In genomic region chr17:50678748-50679147, GRCm38 (mm10) we compare ENCODE assay signal across 10 mouse cellular contexts.
DNase-seq lines count a peak whose midpoint lies in the region; TF ChIP-seq lines count a peak whose summit lies in the region.
"Had no signal": no experiment of that assay in that cellular context is flagged by ENCODE, and none has a peak within 500 bp of the region (broad histone marks: within the 10 kb centered on the region; RNA-seq: fewer than 3 reads in every experiment).

No protein-coding gene starts in this region.

- WGBS in limb, embryonic 10.5 days: 60% methylated on average over 2 of the region's 2 CpGs

- peaks cover 22% of the 10 kb centered on the region for H3K4me1 ChIP-seq in limb, embryonic 10.5 days

- peak; percentile 38 for DNase-seq in gastrocnemius, adult 2 months
- DNase-seq in gastrocnemius, postnatal 25 days: no peak
- DNase-seq in layer of hippocampus, adult 2 months (ENCODE audit: low spot score in 2 of 2): no peak
- no peak for DNase-seq in layer of hippocampus, postnatal 36 days
- peak; percentile 47 for DNase-seq in brain, adult 2 months (ENCODE audit: low read depth, low spot score)
- no peak for DNase-seq in limb, embryonic 10.5 days (ENCODE audit: low spot score)
- DNase-seq in adrenal gland, adult 2 months: no peak
- DNase-seq in urinary bladder, postnatal 10 days (ENCODE audit: low spot score): no peak
- DNase-seq: right cerebral cortex, postnatal 4 days had no signal

- TF ChIP-seq CTCF in gastrocnemius, adult 2 months (IDR thresholded peaks at IDR 0.05): no peak
- no peak for TF ChIP-seq CTCF in layer of hippocampus, adult 2 months (conservative IDR thresholded peaks at IDR 0.05)

- H3K27ac ChIP-seq in gastrocnemius, adult 2 months: peak overlapping the region; percentile 89
- peak overlapping the region; percentile 73 for H3K27ac ChIP-seq in layer of hippocampus, adult 2 months
- H3K27ac ChIP-seq in limb, embryonic 10.5 days: peak overlapping the region; percentile 68
- H3K27ac ChIP-seq: liver, embryonic 12.5 days had no signal

- no peak overlapping the region; the same call in 1 of the 2 replicates for H3K4me3 ChIP-seq in gastrocnemius, adult 2 months
- no peak overlapping the region for H3K4me3 ChIP-seq in layer of hippocampus, adult 2 months
- H3K4me3 ChIP-seq in limb, embryonic 10.5 days: no peak overlapping the region
- H3K4me3 ChIP-seq: liver, embryonic 12.5 days had no signal

- no peaks in the 10 kb centered on the region for H3K9me3 ChIP-seq in limb, embryonic 10.5 days (replicated peaks)
- H3K9me3 ChIP-seq: liver, embryonic 12.5 days had no signal

- H3K36me3 ChIP-seq in limb, embryonic 10.5 days: no peaks in the 10 kb centered on the region; the same call in 1 of the 2 replicates
- H3K36me3 ChIP-seq: liver, embryonic 12.5 days had no signal

- intact Hi-C loops in gastrocnemius, adult 2 months (cut with DNase I): no loop called here

- no peaks in the 10 kb centered on the region for H3K27me3 ChIP-seq in limb, embryonic 10.5 days (ENCODE audit: low read depth, poor library complexity, severe bottlenecking)
- H3K27me3 ChIP-seq: liver, embryonic 12.5 days had no signal

Comparison
In these comparisons a context has a peak if more than half of its experiments do, and no peak if none do; other contexts are left out.
1. DNase-seq: peak in gastrocnemius, adult 2 months (single experiment) and brain, adult 2 months (single experiment); none in gastrocnemius, postnatal 25 days (single experiment), layer of hippocampus, adult 2 months (0 of 2), layer of hippocampus, postnatal 36 days (0 of 2), limb, embryonic 10.5 days (single experiment), adrenal gland, adult 2 months (single experiment) and urinary bladder, postnatal 10 days (single experiment).
2. Peak in every context shown above with its lines, with median percentiles within 50 percentile points of each other: H3K27ac ChIP-seq.